Mouse (Mus musculus) thymus, postnatal 0 days (tissue): ENCODE measurements at regions not wholly inside any gene's neighbourhood (a gene's known extent, or its start where the extent isn't known, plus 50 kb on each side); places are given as distances from the start of the nearest gene placed in this dataset.

ENCODE experiments used
- DNase-seq: peaks from one replicate; pipeline ENCODE4 v3.0.0-alpha.2; 2015; ENCODE audit warnings: low spot score

- DNase-seq: no peak
Measured at GRCm38 (mm10) chr5:106321023-106321422, 136.9 kb downstream of the Barhl2 start.

GRCm38 (mm10) chr5:106320039-106320438 is 137.9 kb downstream of the Barhl2 start:
- DNase-seq: no peak

GRCm38 (mm10) chr5:106318246-106318645 is 139.7 kb downstream of the Barhl2 start:
- no peak for DNase-seq

GRCm38 (mm10) chr5:106313874-106314273 is 144.1 kb downstream of the Barhl2 start:
- DNase-seq: no peak

GRCm38 (mm10) chr5:106301372-106301771 is 156.6 kb downstream of the Barhl2 start:
- no peak for DNase-seq

- DNase-seq: no peak
Measured at GRCm38 (mm10) chr5:106296721-106297120, 161.2 kb downstream of the Barhl2 start.

- DNase-seq: no peak
Measured at GRCm38 (mm10) chr5:106295993-106296392, 162.0 kb downstream of the Barhl2 start.

GRCm38 (mm10) chr5:106295538-106295937 is 162.4 kb downstream of the Barhl2 start:
- no peak for DNase-seq

- no peak for DNase-seq
Measured at GRCm38 (mm10) chr5:106292387-106293229, 165.4 kb downstream of the Barhl2 start.

- no peak for DNase-seq
Measured at GRCm38 (mm10) chr5:106285152-106285551, 172.8 kb downstream of the Barhl2 start.

GRCm38 (mm10) chr5:106284731-106285130 is 173.2 kb downstream of the Barhl2 start:
- DNase-seq: no peak

- DNase-seq: no peak
Measured at GRCm38 (mm10) chr5:106282646-106283045, 175.3 kb downstream of the Barhl2 start.

- no peak for DNase-seq
Measured at GRCm38 (mm10) chr5:106277786-106278185, 180.2 kb downstream of the Barhl2 start.

- no peak for DNase-seq
Measured at GRCm38 (mm10) chr5:106277231-106277630, 180.7 kb downstream of the Barhl2 start.

GRCm38 (mm10) chr5:106276186-106276585 is 181.8 kb downstream of the Barhl2 start:
- DNase-seq: no peak

GRCm38 (mm10) chr5:106274617-106275016 is 183.3 kb downstream of the Barhl2 start:
- DNase-seq: peak; percentile 3

GRCm38 (mm10) chr5:106264536-106264935 is 193.4 kb downstream of the Barhl2 start:
- no peak for DNase-seq

GRCm38 (mm10) chr5:106257179-106257578 is 200.8 kb downstream of the Barhl2 start:
- no peak for DNase-seq

- no peak for DNase-seq
Measured at GRCm38 (mm10) chr5:106229154-106229553, 228.8 kb downstream of the Barhl2 start.

GRCm38 (mm10) chr5:106224141-106224540 is 233.8 kb downstream of the Barhl2 start:
- no peak for DNase-seq

- DNase-seq: no peak
Measured at GRCm38 (mm10) chr5:106209543-106209942, 248.4 kb downstream of the Barhl2 start.

- DNase-seq: no peak
Measured at GRCm38 (mm10) chr5:106207706-106208105, 250.3 kb downstream of the Barhl2 start.

- no peak for DNase-seq
Measured at GRCm38 (mm10) chr5:106205724-106206123, 252.2 kb downstream of the Barhl2 start.
